ENCODE assay signal across 8 mouse cellular contexts in the genomic region with DNA sequence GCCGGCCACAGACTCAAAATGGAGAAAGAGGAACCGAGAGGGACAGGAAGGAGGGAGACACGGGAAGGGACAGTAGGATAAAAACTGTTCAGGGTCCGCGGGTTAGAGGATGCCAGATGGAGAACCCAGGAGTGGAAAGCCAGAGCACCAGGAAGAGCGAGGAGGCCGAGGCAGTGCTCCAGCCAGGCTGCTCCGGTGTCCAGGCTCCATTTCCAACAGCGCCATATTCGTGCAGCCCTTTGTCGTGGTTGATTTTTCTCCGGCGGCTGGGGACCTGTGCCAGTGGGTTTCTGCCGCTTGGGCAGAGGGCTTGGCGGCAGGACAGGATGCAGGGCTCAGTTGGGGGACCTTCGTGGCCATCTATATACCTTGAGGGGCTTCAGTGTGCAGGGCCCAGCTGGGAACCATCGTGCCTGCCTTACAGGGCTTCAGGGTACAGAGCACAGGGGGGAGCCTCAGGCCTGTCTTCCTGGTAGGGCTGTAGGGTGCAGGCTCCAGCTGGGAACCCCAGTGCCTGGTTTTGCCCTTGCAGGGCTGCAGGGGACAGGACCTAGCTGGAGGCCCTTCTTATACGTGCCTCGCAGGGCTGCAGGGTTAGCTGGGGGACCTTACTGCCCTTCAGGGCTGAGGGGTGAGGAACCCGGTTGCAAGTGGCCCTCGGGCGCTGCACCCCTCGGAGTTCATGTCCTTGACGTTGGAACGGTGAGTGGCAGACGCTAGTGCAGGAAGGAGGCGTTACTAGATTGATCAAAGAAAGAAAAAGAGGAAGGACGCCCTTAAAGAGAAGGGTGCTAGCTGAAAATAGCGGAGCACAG.
DNase-seq lines count a peak whose midpoint lies in the region; ATAC-seq and TF ChIP-seq lines count a peak whose summit lies in the region.

No protein-coding gene starts in this region.

- TF ChIP-seq CTCF in hindbrain, postnatal 0 days (IDR thresholded peaks at IDR 0.05; ENCODE audit: low read depth), result no peak

- no peaks in the 10 kb centered on the region for H3K79me2 ChIP-seq in macrophage (ENCODE audit: inconsistent target)

- no peak overlapping the region for H3K27ac ChIP-seq in hindbrain, postnatal 0 days
- peak overlapping the region; percentile 81 for H3K27ac ChIP-seq in macrophage

- peak overlapping the region; percentile 46 for H3K4me3 ChIP-seq in hindbrain, postnatal 0 days (ENCODE audit: low read length)
- peak overlapping the region; percentile 62 for H3K4me3 ChIP-seq in macrophage (ENCODE audit: inconsistent target)

- peaks cover 12% of the 10 kb centered on the region for H3K27me3 ChIP-seq in hindbrain, postnatal 0 days (ENCODE audit: insufficient read depth, low read length)

- peak overlapping the region; percentile 55 for H3K9ac ChIP-seq in hindbrain, postnatal 0 days (replicated peaks; ENCODE audit: low read length)

- WGBS in hindbrain, postnatal 0 days, result under 1% methylated on average over 29 of the region's 29 CpGs
- 2% methylated on average over 29 of the region's 29 CpGs for WGBS in macrophage (ENCODE audit: missing documents)

- peak overlapping the region; percentile 90 for H3K4me2 ChIP-seq in hindbrain, postnatal 0 days (ENCODE audit: low read depth, low read length)

- DNase-seq in T-cell, adult 2 months (ENCODE audit: low spot score), result peak; percentile 64
- DNase-seq in cerebellum, postnatal 36 days, result peak; percentile 50 to 56
- DNase-seq in gastrocnemius, postnatal 10 days, result peak; percentile 38
- peak; percentile 47 for DNase-seq in hindbrain, postnatal 0 days (ENCODE audit: low spot score)
- DNase-seq in left cerebral cortex, adult 8-10 months (ENCODE audit: low spot score in 2 of 2), result peak; percentile 12 to 34
- peak; percentile 53 for DNase-seq in right cerebral cortex, postnatal 4 days
- no peak for DNase-seq in adipocyte (ENCODE audit: low spot score)

- H3K36me3 ChIP-seq in hindbrain, postnatal 0 days (ENCODE audit: insufficient read depth, low read length), result no peaks in the 10 kb centered on the region
- no peaks in the 10 kb centered on the region for H3K36me3 ChIP-seq in macrophage (ENCODE audit: inconsistent target)

- 0 out of 2 replicates have a peak, but pooled peaks cover 13% of the 10 kb centered on the region for H3K4me1 ChIP-seq in hindbrain, postnatal 0 days (ENCODE audit: insufficient read depth, low read length)

- peak; percentile 83 for ATAC-seq in hindbrain, postnatal 0 days

- H3K9me3 ChIP-seq in hindbrain, postnatal 0 days (ENCODE audit: low read length), result no peaks in the 10 kb centered on the region
